Mouse (Mus musculus): ENCODE data around the gene Supt4a. TPM values are rescaled to one million over a fixed set of nuclear protein-coding genes. Genes with fewer than 3 reads are reported as not detected.

Supt4a gene
- polyA plus RNA-seq, 1 experiment: 90.3 TPM

DNA sequence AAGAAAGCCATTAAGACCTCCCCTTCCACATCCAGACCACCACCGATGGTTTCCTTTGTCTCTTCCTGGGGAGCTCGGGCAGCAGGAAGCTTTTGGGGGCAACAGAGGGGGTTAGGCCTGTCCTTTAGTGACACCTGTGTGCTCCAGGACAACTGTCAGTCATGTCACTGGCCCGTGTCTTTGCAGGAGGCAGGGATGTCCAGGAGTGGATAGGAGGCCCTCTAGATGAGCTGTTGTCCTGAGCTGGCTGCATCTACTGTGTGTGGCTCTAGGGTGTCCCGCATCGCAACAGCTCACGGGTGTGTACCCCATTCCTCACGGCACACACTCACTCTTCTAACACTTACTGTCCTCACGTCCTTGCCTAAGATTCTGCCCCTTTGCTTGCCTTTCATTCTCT lies 15.9 kb downstream of the Supt4a start:
- Histone ChIP-seq H3K4me3 (ENCODE audit: insufficient read depth, low read depth, low read length) (no peak overlapping the region), H3K4me1 (ENCODE audit: control insufficient read depth, insufficient read depth, insufficient read length, low read length) (no peaks in the 10 kb centered on the region), H3K27ac (replicated peaks; ENCODE audit: low read depth, low read length) (no peak overlapping the region)

DNA sequence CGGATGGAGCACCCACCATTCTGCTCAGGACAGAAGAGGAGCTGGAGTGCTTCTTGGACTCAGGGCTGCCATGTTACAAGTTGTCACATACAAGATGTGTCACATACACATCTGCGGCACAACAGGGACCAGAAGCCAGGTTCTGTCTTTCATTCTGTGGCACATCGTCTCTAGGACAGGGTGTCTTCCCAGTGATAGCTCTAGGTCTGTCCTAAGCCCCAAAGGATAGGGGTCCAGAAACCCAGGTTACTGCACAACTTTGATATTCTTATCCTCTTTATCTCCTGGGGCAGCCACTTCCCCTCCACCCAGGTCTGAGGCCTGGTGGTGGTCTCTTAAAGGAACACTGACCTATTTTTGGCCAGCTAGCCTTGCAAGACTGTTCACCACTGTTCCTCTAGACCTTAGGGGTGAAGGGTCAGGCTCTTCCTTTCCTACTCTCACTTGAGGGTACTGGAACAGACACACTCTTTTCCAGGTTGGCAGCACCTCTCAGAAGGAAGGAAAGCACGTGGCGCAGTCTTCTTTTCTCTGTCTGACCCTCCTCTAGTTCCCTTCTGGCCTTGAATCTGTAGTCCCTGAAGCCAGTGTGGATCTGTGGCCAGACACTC lies 16.6 kb downstream of the Supt4a start:
- Histone ChIP-seq H3K4me3 (ENCODE audit: insufficient read depth, low read depth, low read length) (no peak overlapping the region), H3K4me1 (ENCODE audit: control insufficient read depth, insufficient read depth, insufficient read length, low read length) (no peaks in the 10 kb centered on the region), H3K27ac (replicated peaks; ENCODE audit: low read depth, low read length) (peak overlapping the region; percentile 32; the same call in 1 of the 2 replicates)

DNA sequence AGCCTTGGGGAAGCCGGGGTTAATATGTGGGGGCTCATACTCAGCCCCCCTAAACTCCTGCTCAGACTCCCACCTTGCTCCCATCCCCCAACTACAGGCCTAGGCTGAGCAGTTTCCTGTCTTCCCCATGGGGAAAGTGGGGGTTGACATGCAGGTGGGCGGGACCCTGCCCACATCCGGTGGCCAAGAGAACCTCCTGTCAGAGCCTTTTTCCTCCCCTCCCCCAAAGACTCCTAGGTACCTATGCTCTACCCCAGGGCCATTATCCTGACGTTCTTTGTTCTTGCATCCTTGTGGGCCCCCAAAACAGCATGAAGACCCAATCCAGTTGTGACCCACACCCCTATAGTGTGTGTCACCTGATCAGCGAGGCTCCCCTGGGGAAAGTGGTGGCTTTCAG lies 17.3 kb downstream of the Supt4a start:
- H3K4me1 ChIP-seq (ENCODE audit: control insufficient read depth, insufficient read depth, insufficient read length, low read length): no peaks in the 10 kb centered on the region
- H3K27ac ChIP-seq (replicated peaks; ENCODE audit: low read depth, low read length): peak overlapping the region; percentile 46; the same call in 1 of the 2 replicates
- peak overlapping the region; percentile 33 for H3K4me3 ChIP-seq (ENCODE audit: insufficient read depth, low read depth, low read length)

DNA sequence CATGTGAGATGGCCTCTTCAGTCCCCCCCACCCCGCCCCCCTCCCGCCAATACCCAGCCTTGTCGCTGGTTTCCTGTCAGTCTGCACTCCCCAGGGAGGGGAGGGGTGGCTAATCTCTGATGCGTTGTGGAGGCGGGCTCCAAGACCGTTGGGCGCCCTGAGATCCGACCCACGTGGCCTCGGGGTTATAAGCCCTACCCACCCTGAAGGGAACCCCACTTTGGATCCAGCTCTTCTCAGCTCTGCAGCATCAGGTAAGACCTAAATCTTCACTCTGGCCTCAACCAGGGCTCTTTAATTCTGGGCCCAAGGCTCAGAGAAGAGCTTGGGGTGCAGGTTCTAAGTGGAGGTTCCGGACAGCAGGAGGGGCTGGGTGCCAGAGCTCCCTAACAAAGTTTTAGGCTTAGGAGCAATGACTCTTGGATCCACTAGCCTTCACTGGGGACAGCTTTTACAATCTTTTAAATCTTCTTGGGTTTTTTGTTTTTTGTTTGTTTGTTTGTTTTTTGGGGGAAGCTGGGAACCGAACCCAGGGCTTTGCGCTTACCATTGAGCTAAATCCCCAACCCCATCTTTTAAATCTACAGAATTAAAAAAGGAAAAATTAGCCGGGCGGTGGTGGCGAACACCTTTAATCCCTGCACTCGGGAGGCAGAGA lies 18.1 kb downstream of the Supt4a start:
- Histone ChIP-seq H3K4me3 (ENCODE audit: insufficient read depth, low read depth, low read length) (peak overlapping the region; percentile 41), H3K27ac (replicated peaks; ENCODE audit: low read depth, low read length) (0 out of 2 replicates have a peak overlapping the region, but pooled peaks have one; percentile 39)

DNA sequence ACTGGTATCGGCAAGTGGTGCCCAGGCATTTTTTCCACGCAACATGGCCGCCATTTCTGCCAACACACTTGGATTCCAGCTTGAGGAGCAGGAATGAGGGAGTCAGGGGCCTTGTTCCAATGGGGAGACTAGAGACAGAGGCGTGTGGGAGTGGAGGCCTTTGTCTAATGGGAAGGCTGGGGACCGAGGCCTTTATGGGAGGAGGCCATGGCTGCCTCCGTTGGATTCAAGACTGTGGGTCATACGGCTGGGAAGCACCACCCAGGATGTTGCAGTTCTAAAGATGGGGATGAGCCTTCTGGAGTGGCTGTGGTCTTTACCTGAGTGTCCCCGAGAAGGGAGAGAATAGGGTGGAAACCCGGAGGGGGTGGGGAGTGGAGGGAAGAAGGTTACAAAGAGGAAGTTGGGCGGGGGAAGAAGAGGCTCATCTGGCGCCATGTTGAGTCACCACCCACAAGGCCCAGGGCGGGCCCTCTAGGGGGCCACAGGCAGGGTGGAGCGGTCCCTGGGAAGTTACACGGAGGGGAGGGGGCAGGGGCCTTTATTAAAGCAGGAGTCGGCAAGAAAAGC lies 19.0 kb downstream of the Supt4a start:
- H3K4me1 ChIP-seq (ENCODE audit: control insufficient read depth, insufficient read depth, insufficient read length, low read length): no peaks in the 10 kb centered on the region
- peak overlapping the region; percentile 84 for H3K27ac ChIP-seq (replicated peaks; ENCODE audit: low read depth, low read length)
- H3K4me3 ChIP-seq (ENCODE audit: insufficient read depth, low read depth, low read length): peak overlapping the region; percentile 55

More for the DNA sequence above, 18.1 kb downstream of the Supt4a start:
- H3K4me1 ChIP-seq (ENCODE audit: control insufficient read depth, insufficient read depth, insufficient read length, low read length): no peaks in the 10 kb centered on the region

DNA sequence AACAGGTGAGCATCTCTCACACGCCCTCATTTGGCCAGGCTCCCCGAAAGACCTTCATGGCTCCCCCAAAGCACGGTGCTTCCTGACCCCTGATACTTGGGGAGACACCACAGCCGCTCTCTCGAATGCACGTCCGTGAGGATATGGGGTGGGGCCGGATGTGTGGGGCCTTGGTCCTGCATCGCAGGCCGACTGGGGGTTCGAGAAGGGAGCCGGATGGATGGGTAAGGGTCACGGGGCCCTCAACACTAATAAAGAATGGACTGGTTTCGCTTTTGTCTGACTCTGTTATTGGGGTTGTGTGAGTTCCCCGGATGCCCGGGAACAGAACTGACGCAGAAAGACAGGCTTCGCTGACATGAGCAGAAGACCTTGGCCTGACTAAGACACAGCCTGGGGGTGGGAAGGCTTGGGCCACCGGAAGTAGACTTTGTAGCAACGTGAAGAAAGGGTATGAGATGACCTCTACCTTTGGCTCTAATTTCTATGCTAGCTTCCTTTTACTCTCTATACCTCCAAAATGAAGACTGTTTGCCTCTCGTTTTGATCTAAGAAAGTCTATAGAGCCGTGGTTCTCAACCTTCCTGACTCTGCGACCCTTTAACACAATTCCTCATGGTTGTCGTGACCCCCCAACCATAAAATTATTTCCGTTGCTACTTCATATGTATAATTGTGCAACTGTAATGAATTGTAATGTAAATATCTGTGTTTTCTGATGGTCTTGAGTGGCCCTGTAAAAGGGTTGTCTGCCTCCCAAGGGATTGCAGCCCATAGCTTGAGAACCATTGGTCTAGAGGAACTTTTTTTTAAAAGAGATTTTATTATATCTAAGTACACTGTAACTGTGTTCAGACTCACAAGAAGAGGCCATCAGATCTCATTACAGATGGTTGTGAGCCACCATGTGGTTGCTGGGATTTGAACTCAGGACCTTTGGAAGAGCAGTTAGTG lies 19.9 kb downstream of the Supt4a start:
- no peaks in the 10 kb centered on the region for H3K4me1 ChIP-seq (ENCODE audit: control insufficient read depth, insufficient read depth, insufficient read length, low read length)
- H3K4me3 ChIP-seq (ENCODE audit: insufficient read depth, low read depth, low read length): peak overlapping the region; percentile 55
- H3K27ac ChIP-seq (replicated peaks; ENCODE audit: low read depth, low read length): peak overlapping the region; percentile 63

DNA sequence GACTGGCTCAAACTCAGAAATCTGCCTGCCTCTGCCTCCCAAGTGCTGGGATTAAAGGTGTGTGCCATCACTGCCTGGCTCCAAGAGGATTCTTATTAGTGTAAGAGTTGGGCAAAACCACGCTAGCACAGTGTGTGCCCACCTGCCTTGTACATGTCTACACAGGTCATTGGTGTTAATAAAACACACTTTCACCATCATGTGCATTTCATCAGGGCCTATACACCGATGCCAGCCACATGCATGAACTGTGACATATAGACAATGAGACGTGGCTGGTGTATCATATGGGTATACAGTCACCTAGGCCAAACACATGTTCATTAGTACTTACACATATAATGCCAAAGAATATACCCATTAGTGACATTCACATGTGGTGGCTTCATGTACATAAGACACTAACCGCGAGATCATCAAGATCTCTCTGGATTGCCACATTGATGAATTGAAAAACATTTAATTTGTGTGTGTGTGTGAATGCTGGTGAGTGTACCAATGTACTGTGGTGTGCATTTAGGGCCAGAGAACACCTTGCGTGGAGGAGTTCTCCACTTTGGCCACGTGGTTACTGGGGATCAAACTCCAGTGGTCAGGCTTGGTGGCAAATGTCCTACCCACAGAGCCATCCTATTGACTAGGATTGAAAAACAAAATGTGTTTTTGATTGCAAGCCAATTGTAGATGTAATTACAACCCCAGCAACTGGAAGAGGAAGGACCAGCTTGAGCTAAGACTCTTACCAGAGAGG lies 21.0 kb downstream of the Supt4a start:
- H3K27ac ChIP-seq (replicated peaks; ENCODE audit: low read depth, low read length): no peak overlapping the region
- H3K4me1 ChIP-seq (ENCODE audit: control insufficient read depth, insufficient read depth, insufficient read length, low read length): no peaks in the 10 kb centered on the region
- H3K4me3 ChIP-seq (ENCODE audit: insufficient read depth, low read depth, low read length): no peak overlapping the region

DNA sequence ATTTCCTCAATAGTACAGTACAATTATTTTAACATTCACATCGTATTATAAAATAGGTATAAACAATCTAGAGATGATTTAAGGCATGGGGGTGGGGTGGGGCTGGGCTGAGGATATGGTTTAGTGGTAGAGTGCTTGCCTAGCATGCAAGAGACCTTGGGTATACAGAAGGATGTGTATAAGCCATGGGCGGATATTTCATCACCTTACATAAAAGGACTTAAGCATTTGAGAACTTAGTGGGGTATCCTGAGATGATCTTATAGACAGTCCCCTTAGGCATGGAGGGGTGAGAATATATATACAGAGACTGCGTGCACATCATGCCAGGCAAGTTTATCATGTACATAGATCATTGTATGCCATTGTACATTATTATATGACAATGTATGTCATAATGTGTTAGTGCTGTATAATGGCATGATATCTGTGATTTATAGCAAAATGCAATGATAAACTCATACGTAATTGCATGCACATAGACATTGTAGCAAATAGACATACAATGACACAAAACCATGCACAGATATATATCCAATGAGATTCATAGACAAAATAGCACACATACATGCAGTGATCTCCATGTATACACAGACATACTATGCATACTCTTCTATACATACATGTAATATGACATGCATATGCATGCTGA lies 21.7 kb downstream of the Supt4a start:
- H3K27ac ChIP-seq (replicated peaks; ENCODE audit: low read depth, low read length): no peak overlapping the region
- no peak overlapping the region for H3K4me3 ChIP-seq (ENCODE audit: insufficient read depth, low read depth, low read length)
- H3K4me1 ChIP-seq (ENCODE audit: control insufficient read depth, insufficient read depth, insufficient read length, low read length): no peaks in the 10 kb centered on the region

DNA sequence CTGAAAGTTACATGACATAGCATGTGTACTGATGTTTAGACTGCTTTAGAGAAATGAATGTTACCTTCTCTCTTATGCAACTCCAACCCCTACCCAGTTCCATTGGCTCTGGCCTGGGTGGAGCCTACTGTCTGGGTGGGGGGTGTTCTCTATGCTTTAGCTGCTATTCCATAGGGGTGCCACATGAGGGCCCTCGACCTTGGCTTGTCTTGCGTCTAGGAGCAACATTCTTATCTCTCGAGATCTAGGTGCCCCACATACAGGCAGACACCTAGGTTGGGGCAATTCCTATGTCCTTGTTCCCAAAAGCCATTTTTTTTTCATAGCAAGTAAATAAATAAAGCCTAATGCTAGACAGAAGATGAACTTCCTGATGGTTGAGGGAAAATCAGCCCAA lies 22.3 kb downstream of the Supt4a start:
- H3K27ac ChIP-seq (replicated peaks; ENCODE audit: low read depth, low read length): no peak overlapping the region
- H3K4me3 ChIP-seq (ENCODE audit: insufficient read depth, low read depth, low read length): no peak overlapping the region
- no peaks in the 10 kb centered on the region for H3K4me1 ChIP-seq (ENCODE audit: control insufficient read depth, insufficient read depth, insufficient read length, low read length)

DNA sequence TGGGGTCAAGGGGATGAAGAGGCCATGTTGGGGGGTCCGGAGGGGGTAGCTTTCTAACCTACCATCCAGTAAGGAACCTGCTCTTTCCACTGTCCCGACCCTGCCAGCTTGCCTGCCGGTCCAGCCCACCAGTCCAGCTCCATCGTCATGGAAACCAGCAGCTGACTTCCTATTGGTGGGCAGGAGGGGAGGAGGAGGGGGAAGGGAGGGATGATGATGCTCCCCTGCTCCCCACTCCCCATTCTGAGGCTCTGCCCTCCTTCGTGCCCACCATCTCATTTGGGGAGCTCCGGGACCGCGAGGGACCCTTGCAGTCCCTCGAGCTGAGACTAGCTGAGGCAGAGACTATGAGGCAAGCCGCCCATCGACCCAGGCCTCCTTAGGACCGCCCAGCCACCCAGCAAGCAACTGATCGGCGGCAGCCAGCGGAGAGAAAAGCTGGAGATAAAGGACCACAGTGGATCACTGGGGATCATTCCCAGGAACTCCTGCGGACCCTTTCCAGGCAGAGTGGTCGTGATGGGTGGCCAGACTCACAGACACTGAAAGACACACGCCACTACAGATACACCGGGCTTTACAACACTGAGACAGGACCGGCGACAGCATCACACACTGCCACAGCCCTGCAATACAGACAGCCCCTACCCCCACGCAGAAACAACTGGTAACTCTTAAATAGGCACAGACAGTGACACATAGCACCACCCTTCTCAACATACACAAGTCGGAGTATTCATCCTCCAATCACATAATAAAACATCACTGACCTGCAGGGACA lies 23.1 kb downstream of the Supt4a start, which contains the start of gene Tspoap1:
TSS of gene Tspoap1 (plus strand) at position 241 of the 781 bp plus-strand sequence.
- H3K4me3 ChIP-seq (ENCODE audit: insufficient read depth, low read depth, low read length): no peak within 1 kb of the TSS
- no peaks in the 10 kb centered on the region for H3K4me1 ChIP-seq (ENCODE audit: control insufficient read depth, insufficient read depth, insufficient read length, low read length)
- no peak within 1 kb of the TSS for H3K27ac ChIP-seq (replicated peaks; ENCODE audit: low read depth, low read length)

DNA sequence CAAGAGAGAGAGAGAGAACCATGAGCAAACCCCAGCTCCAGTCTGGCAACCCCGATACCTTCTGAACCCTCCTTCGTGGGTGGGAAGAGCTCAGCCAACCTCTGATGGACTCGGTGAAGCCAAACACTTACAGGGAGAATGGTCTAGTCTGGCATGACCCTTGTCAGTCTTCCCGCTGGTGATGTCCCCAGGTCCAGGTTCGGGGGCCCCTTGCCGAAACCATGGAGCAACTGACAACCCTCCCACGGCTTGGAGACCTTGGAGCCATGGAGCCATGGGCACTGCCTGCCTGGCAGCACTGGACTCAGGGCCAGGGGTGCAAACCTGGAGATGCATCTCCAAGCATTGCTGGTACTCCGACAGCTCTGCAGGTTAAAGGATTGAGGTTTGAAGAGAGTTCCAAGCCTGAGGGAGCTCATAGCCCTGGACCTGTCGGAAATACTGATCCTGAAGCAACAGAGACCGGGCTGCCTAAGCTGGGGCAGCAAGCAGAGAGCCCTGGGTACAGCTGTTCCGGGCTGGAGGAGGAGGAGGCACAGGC lies 23.9 kb downstream of the Supt4a start:
- Histone ChIP-seq H3K27ac (replicated peaks; ENCODE audit: low read depth, low read length) (no peak overlapping the region), H3K4me3 (ENCODE audit: insufficient read depth, low read depth, low read length) (no peak overlapping the region), H3K4me1 (ENCODE audit: control insufficient read depth, insufficient read depth, insufficient read length, low read length) (no peaks in the 10 kb centered on the region)

DNA sequence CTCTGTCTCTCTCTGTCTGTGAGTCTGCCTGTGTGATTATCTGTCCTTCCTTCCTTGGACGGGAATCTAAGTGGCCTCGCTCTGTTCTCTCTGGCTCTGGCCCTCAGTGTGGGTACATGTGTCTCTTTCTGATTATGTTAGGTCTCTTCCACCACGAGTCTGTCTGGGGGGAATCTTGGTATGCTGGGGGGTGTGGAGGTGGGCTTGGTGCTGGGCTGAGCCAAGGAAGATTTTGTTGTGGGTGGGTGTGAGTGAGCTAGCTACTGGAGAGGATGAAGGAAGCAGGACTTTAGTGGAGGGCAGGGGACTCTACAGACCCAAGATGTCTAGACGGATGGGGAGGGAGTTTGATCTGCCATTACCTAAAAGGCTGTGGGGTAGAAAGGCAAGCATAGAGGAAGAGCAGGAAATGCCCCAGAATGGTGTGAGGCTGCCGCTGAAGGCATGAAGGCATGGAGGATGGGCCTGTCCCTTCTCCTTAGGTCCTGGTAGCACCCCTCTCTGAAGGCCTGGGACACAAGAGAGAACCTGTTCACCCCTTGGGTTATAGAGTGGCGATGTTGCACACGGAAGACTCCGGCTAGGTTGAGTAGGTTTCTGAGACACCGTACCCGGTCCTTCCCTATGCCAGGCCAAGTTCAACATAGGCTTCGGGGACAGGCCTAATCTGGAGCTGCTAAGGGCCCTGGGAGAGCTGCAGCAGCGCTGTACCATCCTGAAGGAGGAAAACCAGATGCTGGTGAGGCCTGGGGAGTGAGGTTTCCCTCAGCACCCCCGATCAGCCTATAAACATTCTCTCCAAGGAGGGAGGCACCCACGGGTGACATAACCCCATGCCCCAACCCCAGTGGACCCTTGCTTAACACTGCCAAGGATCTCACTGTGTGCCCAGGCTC lies 24.7 kb downstream of the Supt4a start:
- H3K4me1 ChIP-seq (ENCODE audit: control insufficient read depth, insufficient read depth, insufficient read length, low read length): no peaks in the 10 kb centered on the region
- H3K27ac ChIP-seq (replicated peaks; ENCODE audit: low read depth, low read length): no peak overlapping the region
- H3K4me3 ChIP-seq (ENCODE audit: insufficient read depth, low read depth, low read length): no peak overlapping the region

Data from brown adipose tissue, adult 24 weeks (tissue).